Mouse (Mus musculus) midbrain, embryonic 15.5 days (tissue): ENCODE measurements at regions not wholly inside any gene's neighbourhood (a gene's known extent, or its start where the extent isn't known, plus 50 kb on each side); places are given as distances from the start of the nearest gene placed in this dataset.

Source experiments
- ATAC-seq: fragments of 200-750 bp; cut with Nextera tagmentation; replicated peaks from 2 replicates; pipeline ENCODE4 v1.8.0; 2017; ENCODE audit warnings: moderate TSS enrichment
- H3K27ac ChIP-seq: fragments of 300-500 bp; sonication (generic); 2 replicates; pipeline ENCODE4 v1.5.1; 2015; ENCODE audit warnings: mild to moderate bottlenecking, inconsistent platforms
- H3K27me3 ChIP-seq: fragments of 300-500 bp; sonication (generic); replicated peaks from 2 replicates; pipeline ENCODE4 v1.6.1; 2015; ENCODE audit warnings: inconsistent platforms
- H3K36me3 ChIP-seq: fragments of 300-500 bp; sonication (generic); replicated peaks from 2 replicates; pipeline ENCODE4 v1.6.1; 2015; ENCODE audit warnings: inconsistent platforms
- H3K4me1 ChIP-seq: fragments of 300-500 bp; sonication (generic); 2 replicates; pipeline ENCODE4 v1.6.1; 2015; ENCODE audit warnings: inconsistent platforms
- H3K4me2 ChIP-seq: fragments of 300-500 bp; sonication (generic); 2 replicates; pipeline ENCODE4 v1.6.1; 2015; ENCODE audit warnings: inconsistent platforms, mild to moderate bottlenecking, moderate library complexity
- H3K4me3 ChIP-seq: fragments of 300-500 bp; sonication (generic); 2 replicates; pipeline ENCODE4 v1.5.1; 2015; ENCODE audit warnings: mild to moderate bottlenecking, inconsistent platforms
- H3K9ac ChIP-seq: fragments of 300-500 bp; sonication (generic); 2 replicates; pipeline ENCODE4 v1.6.1; 2015; ENCODE audit warnings: mild to moderate bottlenecking, inconsistent platforms
- H3K9me3 ChIP-seq: fragments of 300-500 bp; sonication (generic); 2 replicates; pipeline ENCODE4 v1.6.1; 2016; ENCODE audit warnings: inconsistent platforms
- WGBS: fragments of 180-500 bp; shearing (Covaris S2); methylation state at CpG from one replicate; pipeline ENCODE4 v1.1.7; 2015; ENCODE audit warnings: mixed read lengths; 5-methylcytosine and 5-hydroxymethylcytosine counted together

DNA sequence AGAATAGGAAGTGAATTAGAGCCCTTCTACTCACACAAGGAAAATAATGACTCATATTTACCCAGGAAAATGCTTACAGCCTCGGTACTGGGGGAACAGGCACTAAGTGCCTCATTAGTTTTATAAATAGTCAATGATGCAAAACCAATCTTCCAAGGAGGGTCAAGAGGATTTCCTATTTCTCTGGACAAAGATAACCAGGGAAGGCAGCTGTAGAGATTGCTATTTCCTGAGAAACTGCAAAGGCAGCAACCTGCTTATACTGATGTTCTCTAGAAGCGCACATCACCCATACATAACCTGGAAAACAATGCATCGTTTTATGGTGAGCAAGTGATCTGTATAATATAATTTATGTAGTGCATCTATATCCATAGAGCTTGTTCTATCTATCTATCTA is 201.3 kb upstream of the Sash1 start:
- ATAC-seq = no peak
- H3K36me3 ChIP-seq = no peaks in the 10 kb centered on the region
- H3K27ac ChIP-seq = no peak overlapping the region
- 80% methylated on average over 3 of the region's 3 CpGs for WGBS
- H3K27me3 ChIP-seq = no peaks in the 10 kb centered on the region
- no peaks in the 10 kb centered on the region for H3K9me3 ChIP-seq
- no peaks in the 10 kb centered on the region for H3K4me1 ChIP-seq
- H3K4me2 ChIP-seq = no peak overlapping the region
- H3K9ac ChIP-seq = no peak overlapping the region
- H3K4me3 ChIP-seq = no peak overlapping the region

- H3K4me1 ChIP-seq = no peaks in the 10 kb centered on the region
- no peak for ATAC-seq
- no peaks in the 10 kb centered on the region for H3K36me3 ChIP-seq
- WGBS = 91% methylated on average over 2 of the region's 2 CpGs
- no peaks in the 10 kb centered on the region for H3K27me3 ChIP-seq
- H3K27ac ChIP-seq = no peak overlapping the region
- H3K9ac ChIP-seq = no peak overlapping the region
- H3K4me3 ChIP-seq = no peak overlapping the region
- H3K9me3 ChIP-seq = no peaks in the 10 kb centered on the region
- no peak overlapping the region for H3K4me2 ChIP-seq
These were observed 200.8 kb upstream of the Sash1 start for GRCm38 (mm10) chr10:9086666-9087065.

GRCm38 (mm10) chr10:9085441-9085840 is 199.6 kb upstream of the Sash1 start:
- Histone ChIP-seq H3K9me3 (no peaks in the 10 kb centered on the region), H3K4me2 (no peak overlapping the region), H3K9ac (no peak overlapping the region), H3K36me3 (no peaks in the 10 kb centered on the region), H3K27me3 (no peaks in the 10 kb centered on the region), H3K27ac (no peak overlapping the region), H3K4me3 (no peak overlapping the region), H3K4me1 (no peaks in the 10 kb centered on the region)
- no peak for ATAC-seq
- 56% methylated on average over 7 of the region's 7 CpGs for WGBS

DNA sequence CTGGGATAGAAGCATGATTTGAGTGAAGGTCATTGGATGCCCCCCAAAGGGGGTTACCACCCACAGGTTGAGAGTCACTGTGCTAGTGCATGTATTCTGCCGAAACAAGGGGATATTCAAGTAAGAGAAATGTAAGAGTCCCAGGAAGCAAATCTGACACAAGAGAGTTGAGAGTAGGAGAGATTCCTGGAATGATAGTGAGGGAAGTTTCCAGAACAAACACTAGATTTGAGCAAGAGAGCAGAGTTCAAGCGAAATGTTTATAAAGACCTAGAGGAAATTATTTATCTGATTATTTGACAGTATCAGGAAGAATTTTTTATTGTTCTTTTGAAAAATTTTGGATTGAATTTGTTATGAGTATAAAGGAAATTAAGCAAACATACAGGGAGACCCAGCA is 189.0 kb upstream of the Sash1 start:
- Histone ChIP-seq H3K4me3 (no peak overlapping the region), H3K36me3 (no peaks in the 10 kb centered on the region), H3K27ac (no peak overlapping the region), H3K27me3 (no peaks in the 10 kb centered on the region), H3K4me1 (no peaks in the 10 kb centered on the region), H3K4me2 (no peak overlapping the region), H3K9me3 (no peaks in the 10 kb centered on the region), H3K9ac (no peak overlapping the region)
- WGBS = 93% methylated on average over 2 of the region's 2 CpGs
- ATAC-seq = no peak

GRCm38 (mm10) chr10:9071630-9072029 is 185.8 kb upstream of the Sash1 start:
- peaks cover 6% of the 10 kb centered on the region; the same call in 1 of the 2 replicates for H3K4me1 ChIP-seq
- H3K9ac ChIP-seq = no peak overlapping the region
- no peaks in the 10 kb centered on the region for H3K36me3 ChIP-seq
- H3K4me2 ChIP-seq = no peak overlapping the region
- no peaks in the 10 kb centered on the region for H3K9me3 ChIP-seq
- H3K27ac ChIP-seq = no peak overlapping the region
- 26% methylated on average over 5 of the region's 5 CpGs for WGBS
- H3K27me3 ChIP-seq = no peaks in the 10 kb centered on the region
- H3K4me3 ChIP-seq = no peak overlapping the region
- no peak for ATAC-seq

DNA sequence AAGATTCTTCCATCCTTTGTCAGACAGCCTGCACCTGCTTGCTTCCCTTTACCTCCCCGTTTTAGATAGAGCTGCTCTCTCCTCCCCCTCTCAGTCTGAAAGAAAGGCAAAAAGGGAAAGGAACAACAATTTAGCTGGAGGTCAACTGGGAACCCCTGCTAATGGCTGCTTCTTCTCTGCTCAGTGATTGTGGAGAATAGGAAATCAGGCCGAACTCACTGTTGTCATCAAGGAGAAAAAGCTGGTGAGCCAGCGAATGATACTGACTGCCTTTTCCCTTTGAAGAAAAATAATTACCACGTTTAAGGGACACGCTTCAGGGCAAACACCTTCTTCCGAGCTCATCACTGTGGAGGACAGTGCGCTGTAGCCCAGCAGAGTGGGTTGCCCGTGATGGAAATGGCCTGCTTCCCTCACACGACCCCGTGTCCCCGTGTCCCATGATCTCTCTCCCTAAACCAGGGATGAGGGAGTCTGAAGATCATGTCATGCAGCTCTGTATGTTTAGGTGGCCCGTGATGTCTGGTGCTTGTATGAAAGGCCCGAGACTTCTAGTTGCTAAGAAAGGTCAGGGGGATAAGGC is 183.8 kb upstream of the Sash1 start:
- H3K4me2 ChIP-seq = no peak overlapping the region
- no peak overlapping the region for H3K4me3 ChIP-seq
- H3K27ac ChIP-seq = no peak overlapping the region
- H3K9ac ChIP-seq = no peak overlapping the region
- 0 out of 2 replicates have a peak, but pooled peaks have one; percentile 63 for ATAC-seq
- WGBS = 65% methylated on average over 13 of the region's 13 CpGs
- H3K4me1 ChIP-seq = peaks cover 6% of the 10 kb centered on the region; the same call in 1 of the 2 replicates
- no peaks in the 10 kb centered on the region for H3K27me3 ChIP-seq
- no peaks in the 10 kb centered on the region for H3K9me3 ChIP-seq
- no peaks in the 10 kb centered on the region for H3K36me3 ChIP-seq

DNA sequence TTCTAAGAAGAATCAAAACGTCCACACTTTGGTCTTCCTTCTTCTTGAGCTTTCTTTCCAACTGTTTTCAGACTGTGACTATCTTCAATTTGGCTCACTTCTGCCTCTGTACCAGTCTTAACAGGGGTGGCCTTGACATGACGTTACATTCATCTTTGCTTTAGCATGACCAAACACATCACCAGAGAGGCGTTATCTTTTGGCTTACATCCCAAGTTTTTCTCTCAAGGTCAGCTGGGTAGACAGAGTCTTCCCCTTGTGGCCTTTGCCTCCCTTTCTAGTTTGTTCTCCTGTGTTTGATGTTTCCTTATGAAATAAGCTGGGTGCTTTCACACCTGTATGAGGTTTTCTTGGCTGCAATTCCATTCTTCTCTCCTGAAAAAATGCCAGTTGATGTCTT is 180.7 kb upstream of the Sash1 start:
- 91% methylated on average over 3 of the region's 3 CpGs for WGBS
- Histone ChIP-seq H3K4me2 (no peak overlapping the region), H3K9me3 (no peaks in the 10 kb centered on the region), H3K4me3 (no peak overlapping the region), H3K36me3 (no peaks in the 10 kb centered on the region), H3K27me3 (no peaks in the 10 kb centered on the region), H3K9ac (no peak overlapping the region), H3K27ac (no peak overlapping the region), H3K4me1 (peaks cover 6% of the 10 kb centered on the region; the same call in 1 of the 2 replicates)
- no peak for ATAC-seq

GRCm38 (mm10) chr10:9061979-9062378 is 176.1 kb upstream of the Sash1 start:
- H3K36me3 ChIP-seq = no peaks in the 10 kb centered on the region
- no peak overlapping the region for H3K4me2 ChIP-seq
- no peaks in the 10 kb centered on the region for H3K9me3 ChIP-seq
- WGBS = 91% methylated on average over 3 of the region's 3 CpGs
- H3K27ac ChIP-seq = no peak overlapping the region
- H3K9ac ChIP-seq = no peak overlapping the region
- no peaks in the 10 kb centered on the region for H3K4me1 ChIP-seq
- ATAC-seq = no peak
- H3K27me3 ChIP-seq = no peaks in the 10 kb centered on the region
- H3K4me3 ChIP-seq = no peak overlapping the region

- H3K4me1 ChIP-seq = peaks cover 12% of the 10 kb centered on the region; the same call in 1 of the 2 replicates
- ATAC-seq = 0 out of 2 replicates have a peak, but pooled peaks have one; percentile 30
- H3K36me3 ChIP-seq = no peaks in the 10 kb centered on the region
- H3K4me3 ChIP-seq = no peak overlapping the region
- H3K27me3 ChIP-seq = no peaks in the 10 kb centered on the region
- H3K9me3 ChIP-seq = no peaks in the 10 kb centered on the region
- no peak overlapping the region for H3K27ac ChIP-seq
- no peak overlapping the region for H3K9ac ChIP-seq
- H3K4me2 ChIP-seq = no peak overlapping the region
- WGBS = 41% methylated on average over 3 of the region's 3 CpGs
These were observed 169.4 kb upstream of the Sash1 start for GRCm38 (mm10) chr10:9055274-9055673.

DNA sequence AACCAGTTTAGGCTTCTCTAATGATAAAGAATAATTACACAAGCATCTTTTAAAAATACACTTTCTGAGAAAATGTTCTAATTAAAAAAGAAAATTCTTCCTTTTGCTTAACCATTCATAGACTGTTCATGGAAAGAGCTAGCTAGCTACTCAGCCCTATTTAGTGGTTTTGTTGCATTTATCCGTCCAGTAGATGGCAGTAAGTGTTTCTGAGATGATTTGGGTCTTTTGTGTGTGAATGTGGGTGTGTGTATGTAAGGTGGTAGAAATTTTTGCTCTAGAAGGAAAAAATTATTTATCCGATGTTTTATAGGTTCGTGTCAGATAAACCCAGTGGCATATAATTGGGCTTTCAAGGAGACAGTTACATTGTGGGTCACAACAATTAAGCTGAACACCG is 167.5 kb upstream of the Sash1 start:
- no peak overlapping the region for H3K27ac ChIP-seq
- H3K9ac ChIP-seq = no peak overlapping the region
- H3K9me3 ChIP-seq = no peaks in the 10 kb centered on the region
- no peaks in the 10 kb centered on the region for H3K27me3 ChIP-seq
- H3K4me1 ChIP-seq = peaks cover 12% of the 10 kb centered on the region; the same call in 1 of the 2 replicates
- ATAC-seq = peak; percentile 35; the same call in 1 of the 2 replicates
- no peaks in the 10 kb centered on the region for H3K36me3 ChIP-seq
- H3K4me3 ChIP-seq = no peak overlapping the region
- WGBS = 26% methylated on average over 4 of the region's 4 CpGs
- no peak overlapping the region for H3K4me2 ChIP-seq

GRCm38 (mm10) chr10:9047341-9047740 is 161.5 kb upstream of the Sash1 start:
- H3K9ac ChIP-seq = no peak overlapping the region
- no peak overlapping the region for H3K27ac ChIP-seq
- ATAC-seq = no peak
- H3K36me3 ChIP-seq = no peaks in the 10 kb centered on the region
- no peaks in the 10 kb centered on the region for H3K9me3 ChIP-seq
- no peaks in the 10 kb centered on the region for H3K27me3 ChIP-seq
- WGBS = 78% methylated on average over 4 of the region's 4 CpGs
- no peak overlapping the region for H3K4me3 ChIP-seq
- H3K4me2 ChIP-seq = no peak overlapping the region
- H3K4me1 ChIP-seq = no peaks in the 10 kb centered on the region

GRCm38 (mm10) chr10:9044746-9045370 is 159.0 kb upstream of the Sash1 start:
- H3K9ac ChIP-seq = no peak overlapping the region
- H3K36me3 ChIP-seq = no peaks in the 10 kb centered on the region
- 81% methylated on average over 9 of the region's 9 CpGs for WGBS
- no peak overlapping the region for H3K4me3 ChIP-seq
- H3K27ac ChIP-seq = no peak overlapping the region
- H3K9me3 ChIP-seq = no peaks in the 10 kb centered on the region
- no peaks in the 10 kb centered on the region for H3K4me1 ChIP-seq
- H3K27me3 ChIP-seq = no peaks in the 10 kb centered on the region
- ATAC-seq = no peak
- no peak overlapping the region for H3K4me2 ChIP-seq

DNA sequence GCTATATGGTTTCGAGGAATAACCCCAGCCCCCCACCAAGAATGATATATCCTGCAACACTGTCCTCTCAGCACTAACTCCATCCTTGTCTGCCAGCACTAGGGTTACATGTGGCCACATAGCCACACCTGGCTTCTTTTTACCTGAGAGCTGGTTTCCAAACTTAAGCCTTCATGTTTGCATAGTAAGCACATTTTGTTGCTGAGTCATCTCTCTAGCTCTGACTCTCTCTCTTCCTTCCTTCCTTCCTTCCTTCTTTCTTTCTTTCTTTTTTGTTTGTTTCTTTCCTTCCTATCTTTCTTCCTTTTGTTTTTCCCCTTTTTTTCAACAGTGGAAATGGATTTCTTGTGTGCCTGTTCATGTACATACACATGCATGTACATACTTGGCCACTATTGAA is 157.6 kb upstream of the Sash1 start:
- whole genome bisulfite sequencing = 88% methylated on average over 1 of the region's 1 CpGs
- ATAC-seq = no peak
- no peaks in the 10 kb centered on the region for H3K4me1 ChIP-seq
- no peak overlapping the region for H3K4me3 ChIP-seq
- no peak overlapping the region for H3K27ac ChIP-seq
- no peak overlapping the region for H3K9ac ChIP-seq
- no peaks in the 10 kb centered on the region for H3K27me3 ChIP-seq
- H3K9me3 ChIP-seq = no peaks in the 10 kb centered on the region
- H3K4me2 ChIP-seq = no peak overlapping the region
- no peaks in the 10 kb centered on the region for H3K36me3 ChIP-seq
